Mouse (Mus musculus) lung, adult 18-20 months (tissue): ENCODE measurements at regions not wholly inside any gene's neighbourhood (a gene's known extent, or its start where the extent isn't known, plus 50 kb on each side); places are given as distances from the start of the nearest gene placed in this dataset.

Experiments used
- DNase-seq, 2 experiments: peaks; one replicate each; pipeline ENCODE4 v3.0.0; 2022; ENCODE audit warnings: mixed read lengths in 2 of 2

DNA sequence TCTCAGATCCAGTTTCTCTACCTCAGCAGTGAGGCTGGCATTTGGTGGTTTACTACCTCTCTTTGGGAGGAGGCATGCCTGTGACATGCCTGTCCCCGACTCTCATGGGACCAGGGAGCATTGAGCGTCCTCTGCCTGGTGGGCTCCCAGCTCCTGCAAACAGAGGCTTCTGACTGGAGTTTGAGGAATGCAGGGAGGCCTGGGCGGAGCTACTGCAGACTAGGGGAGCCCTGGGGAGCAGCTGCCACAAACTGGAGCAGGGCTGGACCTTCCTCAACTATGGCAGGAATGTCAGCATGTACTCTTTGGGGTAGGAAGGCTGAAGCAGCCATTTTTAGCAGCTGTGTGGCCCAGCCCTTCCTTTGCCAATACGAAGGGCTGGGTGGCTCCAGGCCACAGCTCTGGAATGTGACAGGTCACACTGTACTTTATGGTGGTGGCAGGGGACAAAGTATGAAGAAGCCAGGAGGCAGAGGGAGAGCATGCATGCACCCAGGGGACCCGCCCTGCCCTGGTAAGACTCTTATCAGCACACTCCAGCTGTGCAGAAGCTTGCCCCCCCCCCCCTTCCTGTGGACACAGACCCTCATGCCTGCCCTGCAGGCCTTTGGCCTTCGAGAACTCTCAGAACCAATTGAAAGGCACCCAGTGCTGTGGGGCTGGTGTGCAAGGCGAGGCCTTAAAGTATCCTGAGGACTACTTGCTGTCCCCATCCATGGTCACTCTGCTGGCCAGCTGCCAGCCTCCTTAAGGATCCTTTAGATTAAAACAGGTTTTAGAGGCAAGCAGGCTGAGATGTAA lies 129.5 kb downstream of the Gadd45g start:
- peak; percentile 72 to 80 for DNase-seq

DNA sequence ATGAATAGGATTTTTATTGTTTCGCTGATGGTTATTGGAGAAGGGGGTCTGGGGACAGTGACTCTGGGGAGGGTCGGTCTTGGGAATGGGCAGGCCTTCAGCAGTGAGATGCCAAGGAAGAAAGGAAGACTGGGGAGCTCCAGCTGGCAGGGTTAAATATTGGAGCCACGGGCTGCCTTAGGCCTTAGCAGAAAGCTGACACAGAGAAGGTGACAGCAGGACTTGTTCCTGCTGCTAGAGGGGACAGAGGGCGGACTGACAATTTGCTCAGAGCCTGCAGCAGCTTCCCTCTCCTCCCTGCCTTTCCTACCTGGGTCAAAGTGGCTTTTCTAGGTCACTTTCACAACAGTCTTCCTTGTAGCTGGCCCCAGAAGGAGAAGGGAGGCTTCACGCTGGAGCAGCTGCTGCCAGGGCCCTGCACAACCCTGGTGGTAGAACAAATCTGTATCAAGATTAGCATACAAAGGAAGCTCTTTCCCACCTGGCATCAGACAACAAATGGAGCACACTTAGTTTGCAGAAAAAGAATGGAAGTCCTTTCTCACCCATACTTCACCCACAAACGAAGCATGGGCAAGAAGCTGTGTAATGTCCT lies 130.2 kb downstream of the Gadd45g start:
- no peak for DNase-seq

DNA sequence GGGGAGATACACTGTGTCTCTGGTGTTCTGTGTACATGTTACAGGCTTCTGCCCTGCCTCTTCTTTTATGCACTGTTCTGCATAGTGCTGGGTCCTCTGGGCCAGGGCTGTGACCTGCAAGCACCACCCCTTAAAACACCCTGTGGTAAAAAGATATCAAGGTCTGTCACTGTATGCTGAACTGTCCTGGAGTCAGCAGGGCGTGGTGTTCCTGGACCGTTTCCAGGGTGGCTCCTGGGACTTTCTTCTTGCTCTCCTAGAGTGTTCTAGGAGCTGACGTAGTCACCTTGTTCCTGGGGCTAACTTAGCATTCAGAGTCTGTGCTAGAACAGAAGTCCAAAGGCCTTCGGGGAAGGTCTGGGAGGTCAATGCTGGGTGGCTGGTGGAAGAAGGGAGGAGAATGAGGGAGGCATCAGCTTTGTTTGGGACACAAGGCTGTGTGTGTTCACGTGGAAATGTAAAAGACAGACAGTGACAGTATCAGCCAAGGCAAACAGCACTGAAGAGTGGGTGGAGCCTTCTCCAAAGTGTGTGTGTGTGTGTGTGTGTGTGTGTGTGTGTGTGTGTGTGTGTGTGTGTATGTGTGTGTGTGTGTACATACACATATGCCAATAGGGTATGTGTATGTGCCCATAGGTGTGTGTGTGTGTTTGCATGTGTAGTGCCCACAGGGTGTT lies 133.0 kb downstream of the Gadd45g start:
- DNase-seq = no peak

DNA sequence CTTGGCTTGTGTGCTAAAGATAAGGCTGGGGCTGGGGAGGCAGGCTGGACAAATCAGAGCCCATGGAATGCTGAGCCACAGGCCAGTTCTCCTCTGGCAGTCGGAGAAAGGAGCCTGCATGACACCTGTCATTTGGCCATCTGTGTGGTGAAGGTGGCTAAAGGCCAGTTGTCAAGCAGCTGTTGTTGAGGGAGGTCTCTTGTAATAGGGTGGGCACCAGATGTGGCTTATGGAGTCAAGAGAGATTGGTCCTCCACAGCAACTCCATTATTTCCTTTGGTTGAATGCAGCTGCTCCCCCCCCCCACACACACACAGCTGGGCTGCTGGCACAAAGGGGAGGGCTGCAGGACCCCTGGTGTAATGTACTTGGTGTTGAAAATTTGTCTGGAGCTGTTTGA lies 133.9 kb downstream of the Gadd45g start:
- DNase-seq = no peak

DNA sequence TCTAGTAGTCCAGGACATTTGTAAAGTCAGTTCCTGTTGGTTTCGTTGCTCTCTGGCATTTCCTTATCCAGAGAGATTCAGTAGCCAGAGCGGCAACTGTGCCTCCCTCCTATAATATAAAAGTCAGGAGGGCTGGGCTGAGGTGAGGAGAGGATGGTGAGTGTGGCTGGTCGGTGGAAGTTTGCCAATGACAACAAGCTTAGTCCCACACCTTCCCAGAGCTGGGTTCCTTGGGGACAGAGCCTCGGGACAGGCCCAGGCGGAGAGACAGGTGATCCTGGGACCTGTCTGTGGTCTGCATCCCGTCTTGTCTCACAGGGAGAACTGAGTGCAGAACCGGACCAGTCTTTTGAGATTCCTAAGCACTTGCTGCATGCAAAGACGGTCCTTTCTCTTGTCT lies 136.5 kb downstream of the Gadd45g start:
- no peak for DNase-seq

DNA sequence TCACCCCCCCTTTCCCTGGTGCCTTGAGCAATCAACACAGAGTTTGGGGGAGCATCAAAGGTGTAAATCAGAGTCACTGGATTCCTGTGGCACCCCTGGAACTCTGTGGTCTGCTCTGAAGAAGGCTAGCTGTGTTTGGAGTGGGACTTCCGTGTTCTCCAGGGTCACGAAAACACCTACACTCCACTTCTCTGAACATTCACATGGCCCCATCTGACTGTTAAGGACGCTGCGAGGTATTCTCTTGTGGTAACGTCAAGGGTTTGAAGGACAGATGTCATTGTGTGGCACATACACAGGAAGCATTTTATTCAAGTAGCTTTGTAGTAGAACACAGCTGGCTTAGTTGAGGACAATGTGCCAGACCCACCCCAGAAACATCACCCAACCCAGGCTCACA lies 137.1 kb downstream of the Gadd45g start:
- DNase-seq = no peak

DNA sequence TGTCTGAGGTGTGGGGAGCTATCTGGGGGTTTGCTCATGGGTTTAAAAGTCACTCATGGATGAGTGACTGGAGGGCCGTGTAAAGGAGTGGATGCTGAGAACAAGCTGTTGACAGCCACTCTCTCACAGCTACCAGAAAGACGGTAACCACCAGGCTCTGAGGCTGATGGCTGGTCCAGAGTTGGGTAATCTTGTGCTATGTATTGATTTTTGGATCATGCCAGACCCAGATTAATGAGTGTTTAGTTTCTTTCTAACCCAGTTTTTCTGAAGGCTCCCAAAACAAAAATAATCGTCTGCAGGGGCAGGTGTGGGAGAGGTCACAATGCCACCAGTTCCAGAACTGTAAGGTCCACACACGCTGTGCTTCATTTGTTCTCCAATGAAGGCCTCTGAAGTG lies 144.9 kb downstream of the Gadd45g start:
- no peak for DNase-seq

DNA sequence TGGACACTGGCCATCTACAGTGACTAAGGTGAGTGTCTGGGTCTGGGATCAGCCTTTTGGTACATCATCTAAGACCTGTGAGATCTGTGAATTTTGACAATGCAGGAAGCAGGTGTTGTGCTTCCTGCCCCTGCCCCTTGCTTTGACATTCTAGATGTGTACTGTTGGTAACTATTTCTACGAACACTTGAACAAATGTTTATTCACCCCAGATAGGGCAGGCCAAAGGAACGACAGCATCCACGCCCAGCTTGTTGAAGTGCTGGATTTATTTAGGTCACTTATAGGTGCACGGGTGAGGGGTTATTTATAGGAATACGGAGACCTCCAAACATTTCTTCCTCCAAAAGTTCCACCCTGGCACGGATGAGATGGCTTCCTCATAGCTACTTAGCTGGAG lies 146.4 kb downstream of the Gadd45g start:
- peak in 1 of 2 experiments; percentile 36 for DNase-seq

DNA sequence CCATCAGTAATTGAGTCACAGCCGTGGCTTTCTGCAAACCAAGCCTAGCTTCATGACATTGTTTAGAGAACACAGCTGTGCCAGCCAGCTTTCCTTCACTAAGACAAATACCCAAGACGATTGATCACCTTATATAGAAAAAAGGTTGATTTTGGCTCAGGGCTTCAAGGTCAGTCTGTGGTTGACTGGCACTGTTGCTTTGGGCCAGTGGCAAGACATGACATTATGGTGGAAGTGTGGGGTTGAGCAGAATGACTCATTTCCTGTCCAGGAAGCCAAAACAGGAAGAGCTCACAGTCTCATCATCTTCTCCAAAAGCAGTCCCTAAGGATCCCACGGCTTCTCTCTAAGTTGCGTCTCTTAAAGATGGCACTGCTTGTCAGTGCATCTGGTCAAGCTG lies 149.7 kb downstream of the Gadd45g start:
- DNase-seq = no peak

DNA sequence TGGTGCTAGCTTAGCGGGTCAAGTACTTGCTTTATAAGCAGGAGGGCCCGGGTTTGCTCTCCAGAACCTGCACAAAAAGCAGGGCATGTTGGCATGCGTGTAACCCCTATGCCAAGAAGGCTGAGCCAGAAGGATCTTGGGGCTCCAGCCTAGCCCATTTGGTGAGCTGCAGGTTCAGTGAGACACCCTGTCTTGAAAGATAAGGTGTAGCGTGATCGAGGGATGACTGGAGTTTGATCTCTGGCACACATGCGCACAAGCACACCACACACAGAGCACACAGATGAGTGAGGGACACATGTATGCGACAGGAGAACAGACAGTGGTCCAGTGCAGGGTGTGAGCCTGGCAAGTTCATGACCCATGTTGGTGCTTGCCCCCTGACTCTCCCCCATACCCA lies 152.1 kb downstream of the Gadd45g start:
- no peak for DNase-seq

DNA sequence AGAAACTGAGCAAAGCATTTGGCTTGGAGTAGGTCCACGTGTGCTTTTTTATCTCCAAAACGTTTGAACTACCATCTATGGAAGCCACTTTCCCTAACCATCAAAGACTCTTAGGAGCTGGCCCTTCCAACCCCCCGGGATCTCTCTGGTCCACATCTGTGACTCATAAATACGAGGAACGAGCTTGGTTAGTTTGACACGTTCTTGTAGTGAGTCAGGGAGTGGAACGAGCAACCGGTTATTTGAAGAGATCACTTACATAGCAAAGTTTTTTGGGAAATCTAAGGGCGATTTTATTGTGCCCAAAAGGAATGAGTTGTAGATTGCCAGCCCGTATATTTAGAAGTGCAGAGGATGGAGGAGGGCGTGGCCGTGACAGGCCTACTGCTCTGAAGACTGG lies 155.3 kb downstream of the Gadd45g start:
- no peak for DNase-seq

DNA sequence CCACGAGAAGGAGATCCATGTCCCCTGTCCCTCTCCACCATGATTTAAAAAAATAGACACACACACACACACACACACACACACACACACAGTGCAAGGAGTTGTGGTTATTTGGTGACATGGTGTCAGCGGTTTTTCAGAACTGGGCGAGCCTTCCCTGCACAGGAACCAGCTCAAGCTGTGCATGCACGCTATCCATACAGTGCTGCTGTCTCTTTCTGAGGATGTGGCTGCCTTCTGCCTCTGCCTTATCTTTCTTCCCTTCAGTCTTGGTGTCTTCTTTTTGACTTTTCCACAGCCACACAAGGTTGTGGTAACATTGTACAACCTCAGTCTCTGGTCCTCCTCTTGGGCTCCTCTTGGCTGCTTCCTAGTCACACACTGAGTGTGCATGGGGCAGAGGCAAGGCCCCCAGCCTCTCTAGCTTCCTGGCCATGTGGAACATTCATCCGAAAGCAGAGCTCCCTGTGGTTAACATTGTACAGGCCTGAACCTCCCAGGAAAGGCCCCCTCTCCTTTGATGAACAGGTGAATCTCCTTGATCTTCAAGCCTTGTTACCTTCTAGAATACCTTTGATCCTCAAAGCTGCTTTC lies 157.6 kb downstream of the Gadd45g start:
- DNase-seq = no peak

DNA sequence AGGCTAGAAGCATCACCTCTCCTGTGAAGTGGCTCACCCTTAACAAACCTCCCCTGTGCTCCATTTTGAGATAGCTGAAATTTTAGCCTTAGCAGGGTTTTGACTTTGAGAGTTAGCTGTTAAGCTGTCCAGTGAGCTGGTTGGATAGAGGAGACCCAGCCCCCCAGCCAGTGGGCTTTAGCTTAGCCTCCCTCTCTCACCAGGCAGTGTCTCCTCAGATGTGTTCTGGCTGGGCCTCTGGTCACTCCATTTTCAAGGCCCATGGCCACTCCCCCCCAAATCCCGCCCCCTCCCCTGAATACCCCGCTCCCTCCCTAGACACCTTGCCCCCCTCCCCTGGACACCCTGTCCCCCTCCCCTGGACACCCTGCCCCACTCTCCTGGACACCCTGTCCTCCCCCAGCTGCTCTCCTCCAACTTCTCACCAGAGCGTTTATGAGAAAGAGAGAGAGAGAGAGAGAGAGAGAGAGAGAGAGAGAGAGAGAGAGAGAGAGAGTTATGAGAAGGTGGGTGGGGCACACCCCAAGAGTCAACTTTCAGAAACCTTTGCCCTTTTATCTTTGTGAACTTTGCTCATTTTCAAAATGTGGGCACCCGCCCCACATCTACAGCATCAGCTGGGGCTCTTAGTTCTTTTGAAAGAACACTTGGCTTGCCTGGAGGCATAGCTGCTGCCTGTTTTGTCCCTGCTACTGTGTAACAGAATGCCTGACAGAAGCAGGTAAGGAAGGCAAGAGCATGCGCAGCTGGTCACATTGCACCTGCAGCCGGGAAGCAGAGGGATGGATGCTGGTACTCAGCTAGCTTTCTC lies 161.3 kb downstream of the Gadd45g start:
- no peak for DNase-seq

DNA sequence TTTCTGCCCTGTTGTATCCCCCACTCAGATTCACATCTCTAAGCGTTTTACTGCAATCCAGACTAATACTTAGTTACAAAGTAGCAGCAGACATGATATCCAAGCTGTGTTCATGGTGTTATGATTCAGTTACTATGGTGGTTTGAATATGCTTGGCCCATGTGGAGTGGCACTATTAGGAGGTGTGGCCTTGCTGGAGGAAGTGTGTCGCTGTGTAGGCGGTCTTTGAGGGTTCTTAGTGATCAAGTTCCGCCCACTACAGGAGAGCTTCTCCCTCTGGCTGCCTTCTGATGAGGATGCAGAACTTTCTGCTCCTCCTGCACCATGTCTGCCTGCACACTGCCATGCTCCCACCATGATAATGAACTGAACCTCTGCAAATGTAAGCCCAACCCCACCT lies 162.8 kb downstream of the Gadd45g start:
- DNase-seq = no peak

DNA sequence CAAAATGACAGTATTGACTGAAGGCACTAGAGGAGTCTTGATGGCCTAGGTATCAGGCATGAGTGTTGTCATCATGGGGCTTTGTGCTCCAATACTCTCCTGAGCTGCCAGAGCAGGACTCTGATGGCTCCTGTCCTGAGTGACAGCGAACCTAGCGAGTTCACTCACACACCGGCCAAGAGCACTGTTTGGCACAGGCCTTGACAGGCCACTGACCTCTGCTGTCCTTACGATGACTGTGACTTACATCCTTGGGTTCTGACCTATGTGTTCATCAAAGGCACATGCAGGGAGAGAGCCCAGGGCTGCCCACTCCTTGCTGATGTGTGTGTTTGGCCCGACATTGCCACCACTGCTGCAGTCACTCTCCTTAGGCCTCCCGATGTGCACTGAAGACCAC lies 163.3 kb downstream of the Gadd45g start:
- DNase-seq = no peak

DNA sequence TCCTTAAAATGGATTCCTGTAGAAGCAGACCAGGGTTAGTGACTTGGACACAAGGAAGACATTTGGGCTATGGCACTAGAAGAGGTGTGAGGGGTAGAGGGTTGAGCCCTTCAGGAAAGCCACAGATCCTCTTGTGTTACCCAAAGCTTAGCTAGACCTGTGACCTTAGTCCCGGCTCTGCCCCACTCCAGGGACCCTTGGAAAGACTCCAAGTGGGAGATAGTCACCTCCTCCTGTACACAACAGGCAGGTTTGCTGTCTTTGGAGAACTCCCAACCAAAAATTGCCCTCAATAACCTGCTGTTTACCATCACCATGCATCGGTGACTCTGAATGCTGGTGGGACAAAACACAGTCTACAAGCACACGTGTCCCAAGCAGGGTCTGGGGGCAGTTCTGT lies 164.5 kb downstream of the Gadd45g start:
- no peak for DNase-seq

DNA sequence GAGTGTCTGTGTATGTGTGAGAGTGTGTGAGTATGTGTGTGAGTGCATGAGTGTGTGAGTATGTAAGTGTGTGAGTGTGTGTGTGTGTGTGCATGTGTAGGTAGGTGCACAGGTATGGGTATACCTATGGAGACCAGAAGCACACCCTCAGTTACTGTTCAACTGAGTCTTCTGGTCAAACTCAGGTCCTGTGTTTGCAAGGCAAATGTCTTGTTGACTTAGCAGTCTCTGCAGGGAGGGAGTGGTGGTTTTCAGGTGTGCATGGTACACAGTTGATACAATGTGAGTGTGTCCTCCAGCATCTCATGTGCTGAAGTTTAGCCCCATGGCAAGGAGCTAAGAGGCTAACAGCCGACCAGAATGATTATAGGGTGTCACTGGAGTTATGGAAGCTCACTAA lies 166.7 kb downstream of the Gadd45g start:
- DNase-seq = no peak

DNA sequence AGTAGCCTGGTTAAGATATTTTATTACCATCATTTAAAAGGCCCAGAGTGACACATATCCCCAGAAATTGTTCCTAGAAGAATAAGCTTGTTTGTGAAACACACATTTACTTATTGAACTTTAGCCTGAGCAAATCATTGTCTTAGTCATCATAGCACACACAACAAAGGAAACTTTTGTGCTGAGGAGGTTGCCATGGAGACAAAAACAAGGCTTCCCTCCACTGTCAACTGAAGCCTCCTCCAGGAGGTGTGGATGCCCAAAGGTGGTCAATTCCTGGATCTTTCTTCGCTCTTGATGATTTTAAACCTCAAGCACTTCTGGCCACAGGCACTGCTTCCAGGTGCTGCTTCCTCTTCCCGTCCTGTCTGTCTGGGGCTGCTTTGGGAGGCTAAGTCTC lies 167.3 kb downstream of the Gadd45g start:
- no peak for DNase-seq

DNA sequence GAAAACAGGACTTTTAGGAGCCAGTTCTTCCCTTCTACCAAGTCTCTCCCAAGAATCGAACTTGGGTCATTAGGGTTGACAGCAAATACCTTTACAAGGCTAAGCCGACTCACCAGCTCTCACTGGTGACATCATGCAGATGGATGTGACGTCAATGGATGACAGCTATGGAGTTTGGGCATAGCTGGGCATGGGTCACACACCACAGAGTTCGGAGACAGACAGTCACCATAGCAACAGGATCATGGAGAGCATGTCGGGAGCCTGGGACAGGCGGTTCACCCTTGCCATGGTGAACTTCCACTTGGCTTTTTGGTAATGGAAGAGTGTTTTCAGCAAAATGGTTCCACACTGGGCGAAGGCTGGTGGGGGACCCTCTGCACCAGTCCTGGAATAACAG lies 168.1 kb downstream of the Gadd45g start:
- no peak for DNase-seq

DNA sequence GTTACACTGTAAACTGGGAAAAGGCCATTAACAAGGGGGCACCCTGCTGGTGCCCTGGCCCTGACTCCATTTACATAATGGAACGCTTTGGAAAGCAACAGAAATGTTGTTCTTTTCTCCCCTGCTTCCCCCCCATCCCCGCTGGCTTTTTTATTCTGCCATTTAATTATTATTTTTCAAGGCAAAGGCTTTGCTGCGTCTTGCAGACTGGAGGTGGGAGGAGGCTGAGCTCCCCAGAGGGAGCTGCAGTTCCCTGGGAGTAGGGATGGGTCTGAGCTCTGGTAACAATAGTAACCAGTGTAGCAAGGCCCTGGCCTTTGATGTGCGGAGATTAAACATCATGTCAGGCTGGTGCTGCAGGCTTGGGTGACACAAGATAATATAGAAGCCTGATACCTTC lies 168.6 kb downstream of the Gadd45g start:
- DNase-seq = no peak

DNA sequence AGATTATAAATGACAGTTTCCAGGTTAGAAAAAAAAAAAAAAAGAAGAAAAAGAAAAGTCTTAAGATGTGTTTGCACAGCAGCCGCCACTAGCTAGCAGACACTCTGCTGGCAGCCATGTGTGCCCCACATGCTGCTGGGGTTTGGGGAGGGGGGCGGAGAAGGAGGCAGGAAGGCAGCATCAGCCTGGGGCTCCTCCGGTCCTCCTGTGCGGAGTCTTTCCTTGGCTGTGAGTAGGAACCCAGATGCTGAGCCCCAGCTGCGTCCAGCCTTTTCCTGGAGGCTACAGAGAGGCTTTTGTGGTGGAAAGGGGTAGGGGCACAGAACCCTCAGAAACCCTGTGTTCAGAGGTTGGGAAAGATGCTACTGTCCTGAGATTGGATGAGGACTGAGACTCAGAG lies 169.0 kb downstream of the Gadd45g start:
- no peak for DNase-seq

DNA sequence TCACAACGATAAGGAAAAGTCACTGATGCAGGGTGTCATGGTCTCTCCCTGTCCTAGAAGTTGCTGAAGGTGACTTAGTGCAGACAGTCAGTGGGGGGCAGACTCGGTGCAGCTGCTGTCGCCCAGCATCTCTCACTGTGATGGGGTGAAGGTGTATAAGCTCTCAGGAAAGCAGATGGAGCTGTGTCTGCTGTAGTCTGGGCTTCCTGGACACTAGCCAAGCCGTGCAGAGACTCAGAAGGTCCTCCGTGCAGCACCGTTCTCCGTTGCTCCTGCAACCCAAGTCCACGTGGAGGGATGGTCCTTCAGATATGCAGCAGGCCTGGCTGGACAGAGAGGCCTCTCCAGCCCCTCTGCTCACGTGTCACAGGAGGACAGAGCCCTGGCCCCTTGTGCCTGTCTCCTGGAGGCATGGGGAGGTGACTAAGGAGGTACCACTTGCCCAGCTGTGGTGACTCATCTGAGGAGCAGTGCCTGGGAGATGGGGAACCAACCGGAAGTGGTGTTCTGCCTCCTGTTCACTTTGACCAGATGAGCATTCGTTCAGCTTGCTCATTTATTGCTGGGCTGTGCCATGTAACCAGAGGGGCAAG lies 171.2 kb downstream of the Gadd45g start:
- no peak for DNase-seq

DNA sequence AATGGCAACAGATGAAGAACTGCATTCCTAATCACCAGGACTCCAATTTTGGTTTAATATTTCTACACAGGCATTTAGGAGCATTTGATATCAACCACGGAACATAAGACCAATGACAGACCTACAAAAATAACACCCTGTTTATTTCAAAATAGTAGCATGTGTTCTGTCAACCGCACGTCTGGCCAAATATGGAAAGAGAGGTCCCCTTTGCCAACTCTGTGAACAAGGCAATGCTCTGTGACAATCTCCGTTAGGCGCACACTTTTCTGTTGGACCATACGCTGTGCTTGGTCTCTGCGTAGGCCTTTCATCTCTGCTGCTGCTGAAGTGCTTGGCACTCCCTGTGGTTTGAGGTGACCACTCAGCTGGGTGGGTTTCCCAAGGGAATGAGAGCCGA lies 173.2 kb downstream of the Gadd45g start:
- DNase-seq = no peak
